Mouse (Mus musculus): Measurements from ENCODE around the gene Bik. TPM values are rescaled to one million over a fixed set of nuclear protein-coding genes. Genes with fewer than 3 reads are reported as not detected.

Bik gene
- polyA plus RNA-seq, 1 experiment from 2014 or later: 1.2 TPM

DNA sequence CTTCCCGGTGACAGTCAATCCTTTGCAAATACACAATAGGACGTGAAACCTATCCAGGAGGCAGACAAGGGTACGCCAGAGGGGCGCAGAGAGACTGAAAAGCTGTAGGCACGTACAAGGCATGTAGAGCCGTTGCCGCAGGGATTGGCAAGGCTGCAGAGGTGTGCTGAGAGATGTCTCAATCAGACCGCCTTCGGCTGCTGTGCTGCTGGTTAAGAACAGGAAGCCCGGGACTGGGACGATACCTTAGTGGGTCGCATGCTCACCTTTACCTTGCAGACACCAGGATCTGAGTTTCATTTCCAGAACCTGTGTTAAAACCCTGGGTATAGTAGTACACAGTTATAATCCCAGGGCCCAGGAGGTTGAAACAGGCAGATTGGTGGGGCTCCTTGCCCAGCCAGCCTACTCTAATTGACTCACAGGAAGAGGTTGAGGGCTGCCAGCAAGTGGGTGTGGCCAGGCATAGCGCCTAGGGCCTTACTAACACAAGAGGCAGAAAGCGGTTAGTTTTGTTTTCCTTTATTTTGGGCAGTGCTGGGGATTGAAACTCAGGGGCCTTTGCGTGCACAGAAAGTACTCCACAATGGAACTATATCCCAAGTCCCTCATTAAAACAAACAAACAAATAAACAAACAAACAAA is 36.1 kb downstream of the Bik start:
- Histone ChIP-seq H3K4me3 (peak overlapping the region; percentile 36; the same call in 1 of the 2 replicates), H3K4me1 (peaks cover 22% of the 10 kb centered on the region), H3K36me3 (no peaks in the 10 kb centered on the region), H3K4me2 (replicated peaks) (peak overlapping the region; percentile 80), H3K9ac (replicated peaks) (0 out of 2 replicates have a peak overlapping the region, but pooled peaks have one; percentile 45), H3K27ac (replicated peaks) (no peak overlapping the region), H3K27me3 (peaks cover 6% of the 10 kb centered on the region; the same call in 1 of the 2 replicates), H3K9me3 (no peaks in the 10 kb centered on the region)
- 27% methylated on average over 15 of the region's 15 CpGs for WGBS
- peak; percentile 77 for ATAC-seq (replicated peaks)

- Histone ChIP-seq H3K4me2 (replicated peaks) (peak within 1 kb of the TSS; percentile 80), H3K27me3 (peaks cover 6% of the 10 kb centered on the region; the same call in 1 of the 2 replicates), H3K9me3 (no peaks in the 10 kb centered on the region), H3K36me3 (no peaks in the 10 kb centered on the region), H3K4me1 (peaks cover 22% of the 10 kb centered on the region), H3K4me3 (peak within 1 kb of the TSS; percentile 36), H3K9ac (replicated peaks) (peak within 1 kb of the TSS; percentile 45), H3K27ac (replicated peaks) (no peak within 1 kb of the TSS)
- peak; percentile 49 for ATAC-seq (replicated peaks)
- WGBS: 2% methylated on average over 28 of the region's 28 CpGs
These were observed 36.7 kb downstream of the Bik start, which contains the start of the genes Tspo and Mcat for GRCm38 (mm10) chr15:83563327-83563856. TSS of gene Tspo (plus strand) at chr15:83563592. TSS of gene Mcat (minus strand) at chr15:83563787.

DNA sequence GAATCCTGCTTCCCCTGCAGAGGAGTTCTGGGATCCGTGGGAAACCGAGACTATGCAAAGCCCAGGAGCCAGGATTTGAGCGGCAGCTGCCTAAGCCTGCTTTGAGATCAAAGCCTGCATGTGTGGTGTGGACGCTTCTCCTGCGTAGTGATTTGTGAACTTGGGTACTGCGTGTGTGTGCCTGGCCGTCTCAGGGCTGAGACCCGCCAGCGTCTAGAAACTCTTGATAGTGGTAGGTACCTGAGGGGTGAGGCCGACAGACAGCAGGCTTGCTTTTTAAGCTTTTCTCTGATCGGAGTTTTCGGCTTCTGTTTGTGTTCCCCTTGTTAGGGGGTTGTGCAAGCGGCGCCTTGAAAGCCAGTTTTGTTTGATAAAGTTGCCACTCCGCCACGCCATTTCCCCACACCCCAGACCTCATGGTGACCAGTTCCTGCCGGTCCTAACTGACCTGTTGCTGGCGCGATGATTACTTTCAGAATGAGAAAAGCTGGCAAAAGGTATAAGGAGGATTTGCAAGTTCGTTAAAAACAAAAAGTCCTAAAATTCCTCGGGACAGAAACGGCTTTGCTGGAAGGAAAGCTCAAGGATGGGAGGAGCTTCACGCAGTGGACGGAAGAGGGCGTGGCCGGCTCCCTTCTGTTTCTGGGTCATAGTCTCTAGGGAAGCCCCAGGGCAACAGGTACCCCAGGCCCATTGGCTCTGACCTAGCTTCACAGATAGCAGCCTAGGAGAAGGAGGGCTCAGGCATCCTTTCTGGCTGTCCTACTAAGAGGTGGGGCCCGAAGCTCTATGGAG is 37.4 kb downstream of the Bik start:
- no peaks in the 10 kb centered on the region for H3K9me3 ChIP-seq
- peak overlapping the region; percentile 36 for H3K4me3 ChIP-seq
- H3K27ac ChIP-seq (replicated peaks): no peak overlapping the region
- peak overlapping the region; percentile 80 for H3K4me2 ChIP-seq (replicated peaks)
- WGBS: 2% methylated on average over 27 of the region's 27 CpGs
- peaks cover 22% of the 10 kb centered on the region for H3K4me1 ChIP-seq
- peak overlapping the region; percentile 45 for H3K9ac ChIP-seq (replicated peaks)
- 0 out of 2 replicates have a peak, but pooled peaks have one; percentile 20 for ATAC-seq (replicated peaks)
- peaks cover 6% of the 10 kb centered on the region; the same call in 1 of the 2 replicates for H3K27me3 ChIP-seq
- H3K36me3 ChIP-seq: no peaks in the 10 kb centered on the region

- no peak for ATAC-seq (replicated peaks)
- Histone ChIP-seq H3K27me3 (peaks cover 6% of the 10 kb centered on the region; the same call in 1 of the 2 replicates), H3K36me3 (no peaks in the 10 kb centered on the region), H3K9ac (replicated peaks) (no peak overlapping the region), H3K9me3 (no peaks in the 10 kb centered on the region), H3K4me2 (replicated peaks) (no peak overlapping the region), H3K27ac (replicated peaks) (no peak overlapping the region), H3K4me3 (no peak overlapping the region), H3K4me1 (peaks cover 22% of the 10 kb centered on the region)
- WGBS: 89% methylated on average over 3 of the region's 3 CpGs
These were observed 38.8 kb downstream of the Bik start for GRCm38 (mm10) chr15:83565434-83565833.

- Histone ChIP-seq H3K36me3 (no peaks in the 10 kb centered on the region), H3K27ac (replicated peaks) (no peak overlapping the region), H3K4me2 (replicated peaks) (no peak overlapping the region), H3K4me1 (peaks cover 22% of the 10 kb centered on the region), H3K4me3 (no peak overlapping the region), H3K9me3 (no peaks in the 10 kb centered on the region), H3K9ac (replicated peaks) (no peak overlapping the region), H3K27me3 (peaks cover 6% of the 10 kb centered on the region; the same call in 1 of the 2 replicates)
- 77% methylated on average over 5 of the region's 5 CpGs for WGBS
- no peak for ATAC-seq (replicated peaks)
These were observed 39.3 kb downstream of the Bik start for GRCm38 (mm10) chr15:83566006-83566405.

GRCm38 (mm10) chr15:83567728-83568127 is 41.1 kb downstream of the Bik start:
- H3K36me3 ChIP-seq: no peaks in the 10 kb centered on the region
- no peak overlapping the region for H3K4me3 ChIP-seq
- H3K9me3 ChIP-seq: no peaks in the 10 kb centered on the region
- WGBS: 89% methylated on average over 3 of the region's 3 CpGs
- H3K27me3 ChIP-seq: peaks cover 6% of the 10 kb centered on the region; the same call in 1 of the 2 replicates
- no peak overlapping the region for H3K4me2 ChIP-seq (replicated peaks)
- H3K4me1 ChIP-seq: peaks cover 19% of the 10 kb centered on the region
- no peak overlapping the region for H3K27ac ChIP-seq (replicated peaks)
- no peak overlapping the region for H3K9ac ChIP-seq (replicated peaks)
- ATAC-seq (replicated peaks): no peak

- no peaks in the 10 kb centered on the region for H3K9me3 ChIP-seq
- WGBS: 95% methylated on average over 5 of the region's 5 CpGs
- no peak overlapping the region for H3K9ac ChIP-seq (replicated peaks)
- peaks cover 6% of the 10 kb centered on the region; the same call in 1 of the 2 replicates for H3K27me3 ChIP-seq
- H3K4me1 ChIP-seq: peaks cover 10% of the 10 kb centered on the region
- H3K27ac ChIP-seq (replicated peaks): no peak overlapping the region
- no peak overlapping the region for H3K4me3 ChIP-seq
- no peaks in the 10 kb centered on the region for H3K36me3 ChIP-seq
- no peak overlapping the region for H3K4me2 ChIP-seq (replicated peaks)
- no peak for ATAC-seq (replicated peaks)
These were observed 41.9 kb downstream of the Bik start for GRCm38 (mm10) chr15:83568544-83568943.

DNA sequence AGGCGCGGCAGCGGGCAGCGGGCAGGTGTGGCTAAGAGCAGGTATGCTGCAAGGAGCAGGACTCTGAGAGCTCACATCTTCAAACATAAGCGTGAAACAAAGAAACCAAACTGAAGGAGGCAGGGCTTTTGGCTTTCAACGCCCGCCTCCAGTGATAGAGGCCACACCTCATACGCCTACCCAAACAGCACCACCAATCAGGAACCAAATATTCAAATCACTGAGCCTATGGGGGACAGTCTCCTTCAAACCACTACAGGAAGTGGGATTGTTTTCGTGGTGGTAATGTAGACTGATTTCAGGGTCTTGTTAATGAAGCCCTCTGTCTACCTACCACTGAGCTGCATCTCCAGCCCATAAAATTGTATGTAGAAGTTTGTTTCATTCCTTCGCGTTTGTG is 43.0 kb downstream of the Bik start:
- Histone ChIP-seq H3K27ac (replicated peaks) (no peak overlapping the region), H3K4me1 (no peaks in the 10 kb centered on the region), H3K4me2 (replicated peaks) (no peak overlapping the region), H3K36me3 (peaks cover 3% of the 10 kb centered on the region; the same call in 1 of the 2 replicates), H3K9me3 (no peaks in the 10 kb centered on the region), H3K9ac (replicated peaks) (no peak overlapping the region), H3K4me3 (no peak overlapping the region), H3K27me3 (no peaks in the 10 kb centered on the region)
- ATAC-seq (replicated peaks): no peak
- WGBS: 63% methylated on average over 11 of the region's 11 CpGs

DNA sequence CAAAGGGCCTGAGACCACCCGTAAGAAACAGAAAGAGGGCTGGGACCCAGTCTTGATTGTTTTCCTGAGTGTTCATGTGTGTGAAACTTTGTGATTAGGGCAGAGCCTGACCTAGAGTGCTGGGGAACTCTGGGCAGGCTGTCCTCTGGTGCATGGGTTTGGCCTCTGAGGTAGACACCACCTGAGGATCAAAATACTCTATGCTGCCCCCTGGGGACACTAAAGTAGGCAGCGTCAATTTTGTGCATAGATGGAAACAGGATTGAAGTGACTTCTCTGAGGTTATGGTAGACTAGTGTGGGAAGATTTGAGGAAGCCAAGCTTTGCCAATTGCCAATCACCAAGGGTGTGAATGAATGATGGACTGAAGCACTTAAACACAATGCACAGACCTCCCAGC is 44.0 kb downstream of the Bik start:
- Histone ChIP-seq H3K27me3 (no peaks in the 10 kb centered on the region), H3K36me3 (peaks cover 13% of the 10 kb centered on the region; the same call in 1 of the 2 replicates), H3K4me3 (no peak overlapping the region), H3K4me2 (replicated peaks) (no peak overlapping the region), H3K27ac (replicated peaks) (no peak overlapping the region), H3K9me3 (no peaks in the 10 kb centered on the region), H3K9ac (replicated peaks) (no peak overlapping the region), H3K4me1 (no peaks in the 10 kb centered on the region)
- no peak for ATAC-seq (replicated peaks)
- 66% methylated on average over 2 of the region's 2 CpGs for WGBS

DNA sequence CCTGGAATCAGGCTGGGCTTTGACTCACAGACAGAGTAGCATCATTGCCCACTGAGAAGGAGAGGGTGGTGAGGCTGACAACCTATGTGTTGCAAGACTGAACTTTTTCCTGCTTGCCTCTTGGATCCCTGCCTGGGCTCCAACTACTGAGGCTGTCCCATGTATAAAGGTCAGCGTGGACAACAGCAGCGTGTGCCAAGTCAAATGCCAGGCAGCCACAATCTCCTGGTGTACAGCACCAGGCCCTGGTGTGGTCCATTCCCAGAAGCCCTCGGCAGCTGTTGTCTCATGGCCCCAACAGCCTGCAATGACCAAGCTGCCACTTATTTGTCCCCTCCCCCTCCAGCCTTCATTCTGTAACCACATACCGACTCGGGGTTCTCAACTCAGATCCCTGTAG is 45.0 kb downstream of the Bik start:
- no peak overlapping the region for H3K4me3 ChIP-seq
- 87% methylated on average over 5 of the region's 5 CpGs for WGBS
- H3K36me3 ChIP-seq: peaks cover 23% of the 10 kb centered on the region
- H3K27ac ChIP-seq (replicated peaks): no peak overlapping the region
- H3K9ac ChIP-seq (replicated peaks): no peak overlapping the region
- no peaks in the 10 kb centered on the region for H3K4me1 ChIP-seq
- no peak overlapping the region for H3K4me2 ChIP-seq (replicated peaks)
- H3K9me3 ChIP-seq: no peaks in the 10 kb centered on the region
- no peaks in the 10 kb centered on the region for H3K27me3 ChIP-seq
- ATAC-seq (replicated peaks): no peak

DNA sequence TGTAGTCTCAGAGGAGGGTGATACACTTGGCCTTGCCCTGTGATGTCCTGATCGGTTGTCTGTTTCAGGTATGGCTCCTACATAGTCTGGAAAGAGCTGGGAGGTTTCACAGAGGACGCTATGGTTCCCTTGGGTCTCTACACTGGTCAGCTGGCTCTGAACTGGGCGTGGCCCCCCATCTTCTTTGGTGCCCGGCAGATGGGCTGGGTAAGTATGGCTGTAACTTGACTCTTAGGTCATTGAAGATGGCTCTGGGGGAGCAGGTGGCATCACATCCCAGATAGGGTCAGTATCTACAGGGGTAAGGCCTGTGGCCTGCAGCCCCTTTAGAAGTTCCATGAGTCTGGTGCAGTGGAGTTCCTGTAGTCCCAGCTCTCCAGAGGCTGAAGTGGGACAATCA is 45.5 kb downstream of the Bik start:
- no peaks in the 10 kb centered on the region for H3K4me1 ChIP-seq
- 91% methylated on average over 4 of the region's 4 CpGs for WGBS

GRCm38 (mm10) chr15:83573606-83574005 is 46.9 kb downstream of the Bik start:
- Histone ChIP-seq H3K4me2 (replicated peaks) (no peak overlapping the region), H3K9me3 (no peaks in the 10 kb centered on the region), H3K9ac (replicated peaks) (no peak overlapping the region), H3K27me3 (no peaks in the 10 kb centered on the region), H3K27ac (replicated peaks) (no peak overlapping the region), H3K4me3 (no peak overlapping the region), H3K36me3 (peaks cover 42% of the 10 kb centered on the region), H3K4me1 (no peaks in the 10 kb centered on the region)
- ATAC-seq (replicated peaks): no peak
- WGBS: 97% methylated on average over 12 of the region's 12 CpGs

More for the DNA sequence above, 45.5 kb downstream of the Bik start:
- no peaks in the 10 kb centered on the region for H3K27me3 ChIP-seq
- no peaks in the 10 kb centered on the region for H3K9me3 ChIP-seq
- no peak overlapping the region for H3K4me2 ChIP-seq (replicated peaks)
- no peak for ATAC-seq (replicated peaks)
- no peak overlapping the region for H3K4me3 ChIP-seq
- H3K9ac ChIP-seq (replicated peaks): no peak overlapping the region
- H3K36me3 ChIP-seq: peaks cover 27% of the 10 kb centered on the region
- no peak overlapping the region for H3K27ac ChIP-seq (replicated peaks)

All from forebrain, embryonic 15.5 days (tissue).